Mouse (Mus musculus): ENCODE data around the gene Col8a2.
A peak's percentile ranks its signal among the peaks of the same experiment; 100 is the strongest.

The Col8a2 gene

GRCm38 (mm10) chr4:126286492-126286891 is at the start of gene Col8a2:
Gene Col8a2 (plus strand): TSS chr4:126286793.
- DNase-seq (ENCODE audit: low spot score), result no peak

- DNase-seq (ENCODE audit: low spot score), result no peak
Observed at GRCm38 (mm10) chr4:126237721-126238242, 48.8 kb upstream of the Col8a2 start.

GRCm38 (mm10) chr4:126239862-126240475 is 46.6 kb upstream of the Col8a2 start:
- no peak for DNase-seq (ENCODE audit: low spot score)

- DNase-seq (ENCODE audit: low spot score), result no peak
Observed at GRCm38 (mm10) chr4:126241956-126242355, 44.6 kb upstream of the Col8a2 start.

GRCm38 (mm10) chr4:126242510-126242909 is 44.1 kb upstream of the Col8a2 start:
- no peak for DNase-seq (ENCODE audit: low spot score)

- no peak for DNase-seq (ENCODE audit: low spot score)
Observed at GRCm38 (mm10) chr4:126246202-126246889, 40.2 kb upstream of the Col8a2 start.

GRCm38 (mm10) chr4:126248261-126248868 is 38.2 kb upstream of the Col8a2 start:
- no peak for DNase-seq (ENCODE audit: low spot score)

GRCm38 (mm10) chr4:126250659-126251058 is 35.9 kb upstream of the Col8a2 start:
- DNase-seq (ENCODE audit: low spot score), result no peak

GRCm38 (mm10) chr4:126251655-126252254 is 34.8 kb upstream of the Col8a2 start:
- peak; percentile 44 for DNase-seq (ENCODE audit: low spot score)

- no peak for DNase-seq (ENCODE audit: low spot score)
Observed at GRCm38 (mm10) chr4:126252411-126253237, 34.0 kb upstream of the Col8a2 start.

- DNase-seq (ENCODE audit: low spot score), result peak; percentile 60
Observed at GRCm38 (mm10) chr4:126253637-126254272, 32.8 kb upstream of the Col8a2 start.

GRCm38 (mm10) chr4:126254315-126255112 is 32.1 kb upstream of the Col8a2 start:
- DNase-seq (ENCODE audit: low spot score), result no peak

GRCm38 (mm10) chr4:126255113-126256001 is 31.2 kb upstream of the Col8a2 start:
- no peak for DNase-seq (ENCODE audit: low spot score)

GRCm38 (mm10) chr4:126256131-126256791 is 30.3 kb upstream of the Col8a2 start, which contains the start of gene Map7d1:
Gene Map7d1 (minus strand): TSS chr4:126256343.
- peak; percentile 82 for DNase-seq (ENCODE audit: low spot score)

- no peak for DNase-seq (ENCODE audit: low spot score)
Observed at GRCm38 (mm10) chr4:126256967-126257881, 29.4 kb upstream of the Col8a2 start.

GRCm38 (mm10) chr4:126259063-126259462 is 27.5 kb upstream of the Col8a2 start:
- DNase-seq (ENCODE audit: low spot score), result no peak

GRCm38 (mm10) chr4:126259523-126260160 is 27.0 kb upstream of the Col8a2 start:
- peak; percentile 63 for DNase-seq (ENCODE audit: low spot score)

Data from T-cell, adult 2 months (primary cell).